Mouse (Mus musculus) hindbrain, embryonic 12.5 days (tissue): Measurements from ENCODE around the gene Akap6. TPM values are rescaled to one million over a fixed set of nuclear protein-coding genes. Genes with fewer than 3 reads are reported as not detected.

Experiments
- ATAC-seq: fragments of 200-750 bp; cut with Nextera tagmentation; 2 replicates; pipeline ENCODE4 v1.8.0; 2017; ENCODE audit warnings: moderate TSS enrichment; ENCODE audit not compliant: low FRiP score
- H3K27ac ChIP-seq: fragments of 300-500 bp; sonication (generic); 2 replicates; pipeline ENCODE4 v1.5.1; 2016; ENCODE audit warnings: mild to moderate bottlenecking
- H3K27me3 ChIP-seq: fragments of 300-500 bp; sonication (generic); 2 replicates; pipeline ENCODE4 v1.6.1; 2016; ENCODE audit warnings: mild to moderate bottlenecking
- H3K36me3 ChIP-seq: fragments of 300-500 bp; sonication (generic); 2 replicates; pipeline ENCODE4 v1.6.1; 2016; ENCODE audit warnings: mild to moderate bottlenecking
- H3K4me1 ChIP-seq: fragments of 300-500 bp; sonication (generic); 2 replicates; pipeline ENCODE4 v1.6.1; 2016
- H3K4me2 ChIP-seq: fragments of 300-500 bp; sonication (generic); replicated peaks from 2 replicates; pipeline ENCODE4 v1.6.1; 2016; ENCODE audit warnings: mild to moderate bottlenecking
- H3K4me3 ChIP-seq: fragments of 300-500 bp; sonication (generic); 2 replicates; pipeline ENCODE4 v1.5.1; 2016; ENCODE audit warnings: mild to moderate bottlenecking
- H3K9ac ChIP-seq: fragments of 300-500 bp; sonication (generic); 2 replicates; pipeline ENCODE4 v1.6.1; 2016; ENCODE audit warnings: mild to moderate bottlenecking, moderate library complexity
- H3K9me3 ChIP-seq: fragments of 300-500 bp; sonication (generic); replicated peaks from 2 replicates; pipeline ENCODE4 v1.6.1; 2016; ENCODE audit warnings: mild to moderate bottlenecking
- WGBS: fragments of 180-500 bp; shearing (Covaris S2); methylation state at CpG from one replicate; pipeline ENCODE4 v1.1.7; 2016; 5-methylcytosine and 5-hydroxymethylcytosine counted together
- polyA plus RNA-seq: library from polyadenylated mRNA; unstranded; fragments of >200 nt; fragmentation: Nextera tagmentation; extraction: Ambion mirVana; gene quantifications from 2 replicates; pipeline ENCODE4 v1.2.1, GENCODE M21; 2016

Akap6 gene
- 33.1 and 34.2 TPM in 2 replicates for polyA plus RNA-seq

DNA sequence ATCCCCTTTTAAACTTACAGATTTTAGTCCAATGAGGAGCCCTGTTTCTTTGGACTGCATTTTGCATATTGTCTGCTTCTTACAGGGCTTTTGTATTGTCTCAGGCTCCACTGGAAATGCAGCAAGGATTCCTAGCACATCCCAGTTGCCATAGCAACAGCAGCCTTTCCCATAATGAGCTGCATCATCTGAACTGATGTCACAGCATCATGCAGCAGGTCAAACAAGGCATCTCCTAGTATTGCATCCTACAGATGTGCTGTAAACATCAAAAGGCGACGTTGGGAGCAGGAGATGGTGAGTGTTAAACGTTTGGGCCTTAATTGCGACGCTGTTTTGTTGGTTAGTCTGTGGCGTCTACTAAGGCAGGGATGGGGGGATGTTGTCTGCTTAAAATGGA lies at the start of gene Akap6:
Akap6 (plus strand) TSS at position 238 of the 400 bp plus-strand sequence.
- peaks cover 39% of the 10 kb centered on the region for H3K4me1 ChIP-seq
- H3K9ac ChIP-seq: peak within 1 kb of the TSS; percentile 69
- H3K27me3 ChIP-seq: no peaks in the 10 kb centered on the region
- peak; percentile 85 for ATAC-seq
- H3K9me3 ChIP-seq: no peaks in the 10 kb centered on the region
- peak within 1 kb of the TSS; percentile 54 for H3K4me3 ChIP-seq
- peak within 1 kb of the TSS; percentile 87 for H3K27ac ChIP-seq
- WGBS: 23% methylated on average over 6 of the region's 6 CpGs
- peak within 1 kb of the TSS; percentile 75 for H3K4me2 ChIP-seq
- H3K36me3 ChIP-seq: no peaks in the 10 kb centered on the region

DNA sequence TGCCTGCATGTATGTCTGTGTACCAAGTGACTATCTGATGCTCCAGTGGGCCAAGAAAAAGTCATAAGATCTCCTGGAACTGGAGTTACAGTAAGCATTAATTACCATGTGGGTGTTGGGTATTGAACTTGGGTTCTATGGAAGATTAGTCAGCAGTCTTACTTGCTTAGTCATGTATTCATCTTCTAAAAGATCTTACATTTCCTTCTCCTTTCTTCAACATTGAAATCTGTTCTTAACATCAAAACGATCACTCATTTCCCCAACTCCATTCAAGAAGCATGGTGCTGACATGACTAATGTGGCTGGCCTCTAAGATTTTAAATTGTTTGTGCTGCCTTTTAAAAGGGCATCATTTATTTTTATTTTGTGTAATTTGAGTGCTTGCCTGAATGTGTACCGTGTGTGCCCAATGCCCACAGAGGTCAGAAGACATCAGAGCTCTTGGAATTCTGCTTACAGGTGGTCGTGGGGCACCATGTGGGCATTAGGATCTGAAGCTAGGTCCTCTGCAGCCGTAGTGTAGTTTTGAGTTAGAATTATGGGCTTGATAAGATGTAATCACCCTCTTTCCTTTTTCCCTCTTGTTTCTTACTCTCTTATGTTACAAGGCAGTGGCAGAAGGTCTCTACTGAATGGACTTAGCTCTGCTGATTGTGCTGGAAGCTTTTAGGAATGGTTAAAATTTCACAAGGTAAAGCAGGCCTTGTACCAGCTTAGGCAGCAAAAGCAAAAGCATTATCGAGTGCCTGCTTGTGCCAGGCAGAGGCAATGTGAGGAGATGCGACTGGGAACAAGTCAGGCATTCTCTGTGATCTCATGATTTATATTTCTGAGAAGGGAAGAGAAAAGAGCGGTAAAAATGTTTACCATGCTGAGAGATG lies 36.0 kb upstream of the Akap6 start:
- H3K27me3 ChIP-seq: no peaks in the 10 kb centered on the region
- 84% methylated on average over 7 of the region's 7 CpGs for WGBS
- ATAC-seq: no peak
- H3K27ac ChIP-seq: no peak overlapping the region
- H3K4me3 ChIP-seq: no peak overlapping the region
- no peak overlapping the region for H3K4me2 ChIP-seq
- no peaks in the 10 kb centered on the region for H3K36me3 ChIP-seq
- H3K9ac ChIP-seq: no peak overlapping the region
- no peaks in the 10 kb centered on the region for H3K4me1 ChIP-seq
- no peaks in the 10 kb centered on the region for H3K9me3 ChIP-seq

DNA sequence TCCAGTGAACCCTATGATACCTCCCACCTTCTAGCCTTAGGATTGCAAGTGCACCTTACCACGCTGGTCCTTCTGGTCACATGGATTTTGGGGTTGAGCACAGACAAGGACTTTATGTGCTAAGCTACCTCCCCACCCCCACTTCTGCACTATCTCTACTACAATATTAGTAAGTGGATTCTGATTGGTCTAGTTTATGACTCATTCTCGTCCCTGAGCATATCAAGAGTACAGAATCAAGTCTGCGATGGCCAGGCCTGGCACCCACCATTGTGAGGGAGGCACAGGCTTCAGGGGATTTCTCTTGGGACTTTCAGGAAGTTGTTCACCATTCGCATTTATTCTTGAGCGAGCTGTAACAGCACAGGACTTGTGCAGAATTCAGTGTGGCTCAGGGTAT lies 34.2 kb upstream of the Akap6 start:
- Histone ChIP-seq H3K9me3 (no peaks in the 10 kb centered on the region), H3K27me3 (no peaks in the 10 kb centered on the region), H3K4me2 (no peak overlapping the region), H3K4me1 (no peaks in the 10 kb centered on the region), H3K4me3 (no peak overlapping the region), H3K9ac (no peak overlapping the region), H3K27ac (no peak overlapping the region), H3K36me3 (no peaks in the 10 kb centered on the region)
- whole genome bisulfite sequencing: 84% methylated on average over 5 of the region's 5 CpGs
- no peak for ATAC-seq

DNA sequence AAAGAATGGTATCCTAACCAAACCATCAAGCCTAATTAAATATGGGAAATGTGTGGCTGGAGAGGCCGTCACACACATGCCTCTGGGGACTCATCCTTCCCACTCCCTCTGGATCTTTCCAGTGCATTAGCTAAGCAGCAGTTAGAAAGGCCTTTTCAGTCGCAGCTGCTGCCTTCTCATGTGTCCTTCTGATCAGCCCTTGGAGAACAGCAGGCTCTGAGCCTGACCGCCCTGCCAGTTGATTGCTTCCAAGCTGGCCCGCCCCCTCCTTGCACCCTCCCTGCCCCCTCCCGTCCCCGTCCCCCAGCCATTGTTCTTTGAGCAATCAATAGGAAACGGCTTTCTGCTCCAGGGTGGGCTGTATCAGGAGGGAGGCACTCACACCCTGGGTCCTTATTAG lies 27.7 kb upstream of the Akap6 start:
- H3K36me3 ChIP-seq: no peaks in the 10 kb centered on the region
- peak overlapping the region; percentile 24 for H3K4me2 ChIP-seq
- H3K4me1 ChIP-seq: peaks cover 15% of the 10 kb centered on the region
- no peaks in the 10 kb centered on the region for H3K9me3 ChIP-seq
- H3K27ac ChIP-seq: peak overlapping the region; percentile 91
- H3K9ac ChIP-seq: 0 out of 2 replicates have a peak overlapping the region, but pooled peaks have one; percentile 5
- ATAC-seq: peak; percentile 95
- no peaks in the 10 kb centered on the region for H3K27me3 ChIP-seq
- no peak overlapping the region for H3K4me3 ChIP-seq
- under 1% methylated on average over 7 of the region's 7 CpGs for WGBS

DNA sequence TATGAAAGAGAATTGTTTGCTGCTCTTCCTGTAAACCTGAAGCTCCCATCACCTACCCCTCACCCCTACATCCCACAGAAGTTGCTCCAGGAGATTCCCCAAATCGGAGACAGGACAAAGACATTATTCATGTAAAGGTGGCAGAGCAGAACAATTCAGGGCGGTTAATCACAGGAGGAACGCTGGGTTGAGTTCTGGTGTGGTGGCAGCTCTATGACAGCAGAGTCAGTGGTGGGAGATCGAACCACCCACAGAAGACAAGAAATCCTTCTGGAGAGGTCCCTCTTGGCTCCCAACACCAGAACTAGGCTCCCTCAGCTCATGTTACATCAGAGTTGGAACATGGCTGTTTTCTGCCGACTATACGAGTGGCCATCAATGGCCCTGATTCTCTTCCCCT lies 27.2 kb upstream of the Akap6 start:
- Histone ChIP-seq H3K9me3 (no peaks in the 10 kb centered on the region), H3K4me2 (peak overlapping the region; percentile 24), H3K4me1 (peaks cover 15% of the 10 kb centered on the region), H3K4me3 (no peak overlapping the region), H3K27me3 (no peaks in the 10 kb centered on the region), H3K9ac (no peak overlapping the region), H3K36me3 (no peaks in the 10 kb centered on the region), H3K27ac (peak overlapping the region; percentile 91)
- peak; percentile 20 for ATAC-seq
- WGBS: 32% methylated on average over 6 of the region's 6 CpGs

DNA sequence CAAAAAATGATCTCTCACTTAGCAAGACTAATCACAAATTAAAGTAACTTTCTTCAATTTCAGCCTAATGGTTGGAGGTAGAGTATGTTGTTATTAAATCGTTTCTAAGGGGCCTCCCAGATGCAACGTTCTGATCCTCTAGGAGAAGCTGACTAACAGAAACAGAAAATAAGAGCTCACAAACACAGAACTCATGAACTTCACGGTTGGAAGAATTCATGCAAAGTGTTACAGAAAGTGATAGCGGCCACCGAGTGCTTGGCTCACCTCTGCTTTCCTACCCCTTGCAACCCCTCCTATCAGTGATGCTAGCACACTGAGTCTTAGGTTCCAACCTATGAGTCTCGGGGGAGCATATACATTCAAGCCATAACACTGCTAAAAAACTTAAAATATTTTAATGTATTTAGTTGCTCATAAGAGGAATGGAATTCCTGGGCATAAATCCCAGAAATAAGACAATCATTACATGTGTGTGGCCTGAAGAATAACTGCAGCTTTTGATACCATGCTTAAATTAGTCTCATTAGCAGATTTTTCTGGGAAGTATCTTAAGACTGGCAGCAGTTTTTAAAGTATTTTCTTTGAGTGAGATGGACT lies 25.7 kb upstream of the Akap6 start:
- no peak for ATAC-seq
- Histone ChIP-seq H3K27me3 (no peaks in the 10 kb centered on the region), H3K9ac (no peak overlapping the region), H3K4me2 (no peak overlapping the region), H3K36me3 (no peaks in the 10 kb centered on the region), H3K4me3 (no peak overlapping the region), H3K27ac (no peak overlapping the region), H3K9me3 (no peaks in the 10 kb centered on the region), H3K4me1 (peaks cover 15% of the 10 kb centered on the region)
- WGBS: 83% methylated on average over 6 of the region's 6 CpGs

DNA sequence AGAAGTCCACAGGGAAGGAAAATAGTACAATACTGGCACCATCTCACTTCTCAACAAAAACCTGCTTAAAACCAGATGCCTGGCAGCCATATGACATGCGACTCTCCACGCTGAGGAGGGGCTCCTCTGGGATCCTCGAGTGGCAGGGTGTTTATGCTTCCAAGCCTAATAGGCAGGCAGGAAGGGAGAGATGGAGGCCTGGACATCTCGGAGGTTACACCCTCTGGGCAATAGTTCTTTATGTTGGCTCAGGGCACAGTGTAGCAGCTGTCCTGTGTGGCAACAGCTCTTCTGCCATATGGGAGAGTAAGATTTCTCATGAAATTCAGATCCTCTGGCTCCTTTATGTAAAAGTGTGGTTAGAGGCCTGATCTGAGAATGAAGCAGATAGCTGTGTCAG lies 24.2 kb upstream of the Akap6 start:
- Histone ChIP-seq H3K4me2 (no peak overlapping the region), H3K4me1 (peaks cover 15% of the 10 kb centered on the region), H3K4me3 (no peak overlapping the region), H3K27ac (peak overlapping the region; percentile 24), H3K9ac (no peak overlapping the region), H3K36me3 (no peaks in the 10 kb centered on the region), H3K9me3 (no peaks in the 10 kb centered on the region), H3K27me3 (no peaks in the 10 kb centered on the region)
- ATAC-seq: peak; percentile 65
- WGBS: 26% methylated on average over 4 of the region's 4 CpGs

DNA sequence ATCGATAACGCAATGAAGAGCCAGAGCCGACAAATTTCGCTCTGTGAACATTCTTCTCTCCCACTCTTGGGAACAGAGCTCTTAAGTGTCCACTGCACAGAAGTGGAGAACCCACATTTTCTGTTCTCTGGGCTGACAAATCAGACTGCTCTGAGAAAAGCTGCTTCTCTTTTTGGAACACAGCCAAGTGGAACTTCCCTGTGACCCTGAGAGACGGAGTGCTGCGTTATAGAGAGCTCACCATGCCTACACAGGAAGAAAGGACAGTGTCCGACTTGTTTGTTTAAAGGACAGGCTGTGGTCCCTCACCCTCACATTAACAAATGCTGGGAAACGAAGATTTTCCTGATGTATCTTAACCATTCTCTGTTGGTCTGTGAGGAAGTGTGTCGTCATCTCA lies 11.8 kb upstream of the Akap6 start:
- Histone ChIP-seq H3K27me3 (no peaks in the 10 kb centered on the region), H3K27ac (no peak overlapping the region), H3K9me3 (no peaks in the 10 kb centered on the region), H3K36me3 (no peaks in the 10 kb centered on the region), H3K9ac (no peak overlapping the region), H3K4me2 (no peak overlapping the region), H3K4me3 (no peak overlapping the region), H3K4me1 (peaks cover 3% of the 10 kb centered on the region; the same call in 1 of the 2 replicates)
- ATAC-seq: no peak
- 65% methylated on average over 9 of the region's 9 CpGs for WGBS

DNA sequence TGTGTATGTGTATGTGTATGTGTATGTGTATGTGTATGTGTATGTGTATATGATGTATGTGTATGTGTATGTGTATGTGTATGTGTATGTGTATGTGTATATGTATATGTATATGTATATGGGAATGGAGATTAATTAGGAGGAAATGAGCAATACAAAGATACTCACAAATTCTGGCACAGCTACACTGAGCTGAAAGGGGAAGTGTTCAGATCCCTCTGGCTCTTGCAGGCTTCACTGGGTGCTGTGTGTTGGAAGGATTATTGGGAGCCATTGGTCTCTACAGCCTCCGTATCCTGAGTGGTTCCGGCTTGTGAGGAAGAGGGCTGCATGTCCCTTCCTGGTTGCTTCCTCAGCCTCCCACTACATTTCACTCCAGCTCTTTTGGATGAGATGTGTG lies 10.5 kb upstream of the Akap6 start:
- 100% methylated on average over 2 of the region's 2 CpGs for WGBS

DNA sequence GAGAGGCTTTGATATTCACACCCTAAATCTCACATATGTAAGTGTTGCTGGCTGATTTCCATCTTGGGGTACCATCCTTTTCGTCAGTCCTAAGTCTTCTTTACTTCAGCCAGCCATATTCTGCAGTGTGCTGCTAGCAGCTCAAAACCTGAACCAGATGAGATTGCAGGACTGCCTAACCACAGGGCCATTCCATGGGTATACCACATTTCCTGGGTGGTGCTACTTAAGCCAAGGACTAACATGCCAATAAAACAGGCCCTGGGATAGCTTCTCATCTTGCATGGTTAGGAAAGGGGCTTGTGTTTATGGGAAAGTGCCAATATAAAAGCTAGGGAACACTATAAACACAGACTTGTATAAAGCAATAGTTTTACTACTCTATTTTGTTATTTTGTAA lies 7.6 kb upstream of the Akap6 start:
- Histone ChIP-seq H3K27me3 (no peaks in the 10 kb centered on the region), H3K9me3 (no peaks in the 10 kb centered on the region), H3K4me3 (no peak overlapping the region), H3K27ac (no peak overlapping the region), H3K4me1 (peaks cover 3% of the 10 kb centered on the region; the same call in 1 of the 2 replicates), H3K9ac (no peak overlapping the region), H3K4me2 (no peak overlapping the region), H3K36me3 (no peaks in the 10 kb centered on the region)
- ATAC-seq: no peak
- 77% methylated on average over 1 of the region's 1 CpGs for WGBS

More for the DNA sequence above, 10.5 kb upstream of the Akap6 start:
- Histone ChIP-seq H3K27me3 (no peaks in the 10 kb centered on the region), H3K4me1 (peaks cover 3% of the 10 kb centered on the region; the same call in 1 of the 2 replicates), H3K4me2 (no peak overlapping the region), H3K9ac (no peak overlapping the region), H3K4me3 (no peak overlapping the region), H3K27ac (no peak overlapping the region), H3K9me3 (no peaks in the 10 kb centered on the region), H3K36me3 (no peaks in the 10 kb centered on the region)
- no peak for ATAC-seq

DNA sequence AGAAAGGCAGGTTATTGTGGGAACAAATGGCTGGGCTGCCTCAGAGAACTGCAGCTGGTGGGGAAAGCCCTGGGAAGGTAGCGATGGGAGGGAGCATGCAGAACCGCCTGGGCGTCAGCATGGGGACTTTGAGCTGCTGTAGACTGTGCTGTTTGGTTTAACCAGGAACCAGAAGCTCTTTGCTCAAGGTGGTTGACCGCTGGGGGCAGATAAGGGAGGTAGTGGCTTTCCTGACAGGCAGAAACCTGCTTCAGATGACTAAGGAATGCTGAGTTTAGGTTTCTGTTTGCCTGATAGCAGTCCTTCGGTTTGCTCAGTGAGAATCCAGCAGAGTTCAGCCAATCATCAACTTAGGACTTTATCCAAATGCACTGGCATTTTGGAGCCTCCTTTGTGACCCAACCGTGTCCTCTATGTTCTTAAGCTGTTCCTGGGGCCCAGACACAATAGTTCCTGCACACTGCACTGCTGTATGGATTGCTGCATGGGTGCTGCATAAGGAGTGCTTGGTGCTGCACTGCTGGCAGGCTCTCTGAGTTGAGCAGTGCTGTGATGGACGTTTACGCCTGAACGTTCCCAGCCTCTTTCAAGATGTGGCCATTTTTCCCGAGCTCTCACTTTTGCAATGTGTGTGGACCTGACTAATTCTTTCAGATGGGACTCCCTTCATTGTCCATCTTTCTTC lies 6.8 kb upstream of the Akap6 start:
- peaks cover 2% of the 10 kb centered on the region for H3K4me1 ChIP-seq
- no peak overlapping the region for H3K9ac ChIP-seq
- 65% methylated on average over 10 of the region's 10 CpGs for WGBS
- no peaks in the 10 kb centered on the region for H3K36me3 ChIP-seq
- H3K4me2 ChIP-seq: no peak overlapping the region
- no peak for ATAC-seq
- H3K27ac ChIP-seq: no peak overlapping the region
- H3K27me3 ChIP-seq: no peaks in the 10 kb centered on the region
- no peak overlapping the region for H3K4me3 ChIP-seq
- H3K9me3 ChIP-seq: no peaks in the 10 kb centered on the region

DNA sequence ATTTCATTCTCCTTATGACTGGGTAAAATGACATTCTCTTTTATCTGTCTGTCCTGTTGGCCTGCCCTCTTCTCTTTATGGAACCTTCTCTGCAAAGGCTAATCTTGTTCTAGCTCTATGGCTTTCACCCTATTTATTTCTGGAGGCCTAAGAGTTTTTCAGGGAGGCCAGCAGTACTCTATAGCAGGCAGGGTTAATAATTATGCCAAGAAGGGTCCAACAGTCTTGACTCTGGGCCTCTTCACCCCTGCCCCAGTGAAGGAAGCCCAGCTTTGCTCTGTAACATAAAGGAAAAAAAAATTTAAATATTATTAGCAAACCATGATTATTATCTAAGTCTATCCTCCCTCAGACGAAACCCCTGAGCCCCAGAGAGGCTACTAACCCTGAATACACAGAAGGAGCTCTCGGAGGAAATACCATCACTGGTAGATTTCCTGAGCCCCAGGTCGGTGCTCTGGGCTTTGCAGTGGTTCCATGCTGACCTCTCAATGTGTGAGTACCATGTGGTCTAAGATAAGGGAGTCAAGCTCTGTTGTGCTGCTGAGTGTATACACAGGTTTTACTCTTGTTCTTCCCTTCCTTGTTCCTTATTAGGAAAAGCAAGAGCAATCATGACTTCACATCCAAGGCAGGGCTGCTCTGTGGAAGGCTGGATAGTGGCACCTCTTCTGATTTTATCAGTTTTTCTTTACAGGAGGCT lies 1.6 kb upstream of the Akap6 start:
- Histone ChIP-seq H3K4me3 (no peak overlapping the region), H3K4me2 (peak overlapping the region; percentile 75; the same call in 1 of the 2 replicates), H3K36me3 (no peaks in the 10 kb centered on the region), H3K27me3 (no peaks in the 10 kb centered on the region), H3K4me1 (peaks cover 28% of the 10 kb centered on the region), H3K27ac (peak overlapping the region; percentile 87), H3K9ac (no peak overlapping the region), H3K9me3 (no peaks in the 10 kb centered on the region)
- 59% methylated on average over 3 of the region's 3 CpGs for WGBS
- no peak for ATAC-seq
